Mouse (Mus musculus) heart, postnatal 25 days (tissue): ENCODE measurements around the gene Gstz1. TPM values are rescaled to one million over a fixed set of nuclear protein-coding genes. Genes with fewer than 3 reads are reported as not detected.

Experiments used
- total RNA-seq, 2 experiments: library from RNA; stranded (reverse); gene quantifications; 2 replicates each; pipeline ENCODE4 v1.2.3; 2021

Gstz1 gene
- total RNA-seq, 2 experiments from 2014 or later = 46.4 to 47.0 TPM

Other genes with a start within 250 kb of the Gstz1 start
- 10 to 100 TPM; 41.1 to 48.6 TPM for gene Cipc, start 200.1 kb upstream of the Gstz1 start, total RNA-seq
- not detected for gene Zdhhc22, start 156.7 kb upstream of the Gstz1 start, total RNA-seq
- gene Tmem63c, start 125.8 kb upstream of the Gstz1 start, total RNA-seq = under 1 TPM; 0.13 to 0.14 TPM
- not detected for gene Ngb, start 44.6 kb upstream of the Gstz1 start, total RNA-seq
- 10 to 100 TPM in 1 of 2 experiments, 1 to 10 TPM in 1; 9.5 to 11.9 TPM for gene Pomt2, start 803 bp downstream of the Gstz1 start, total RNA-seq
- under 1 TPM; 0.21 to 0.34 TPM for gene Samd15, start 52.6 kb downstream of the Gstz1 start, total RNA-seq
- gene Tmed8, start 53.3 kb downstream of the Gstz1 start, total RNA-seq = 1 to 10 TPM; 4.4 to 6.6 TPM
- under 1 TPM; 0.20 to 0.49 TPM for gene Noxred1, start 91.6 kb downstream of the Gstz1 start, total RNA-seq
- gene Vipas39, start 119.1 kb downstream of the Gstz1 start, total RNA-seq = 10 to 100 TPM; 21.7 to 23.1 TPM
- gene Ahsa1, start 119.3 kb downstream of the Gstz1 start, total RNA-seq = 100 to 1,000 TPM; 126 to 158 TPM
- gene Ism2, start 152.5 kb downstream of the Gstz1 start, total RNA-seq = not detected
- gene Sptlc2, start 241.2 kb downstream of the Gstz1 start, total RNA-seq = 10 to 100 TPM; 25.0 to 26.8 TPM